Mouse (Mus musculus): ENCODE data around the gene Tmem144. TPM values are rescaled to one million over a fixed set of nuclear protein-coding genes. Genes with fewer than 3 reads are reported as not detected.

Gene Tmem144
- polyA plus RNA-seq, 1 experiment from 2014 or later: 1.4 TPM

- H3K4me2 ChIP-seq (ENCODE audit: low read depth, low read length): no peak overlapping the region
- no peaks in the 10 kb centered on the region for H3K4me1 ChIP-seq (ENCODE audit: control insufficient read depth, insufficient read depth, low read length)
- no peak overlapping the region for H3K4me3 ChIP-seq (ENCODE audit: low read depth, low read length)
- no peak for ATAC-seq (ENCODE audit: low read depth)
- no peak overlapping the region for H3K27ac ChIP-seq (ENCODE audit: low read depth, low read length)
- H3K36me3 ChIP-seq (ENCODE audit: control insufficient read depth, insufficient read depth, low read length): no peaks in the 10 kb centered on the region
- no peaks in the 10 kb centered on the region for H3K9me3 ChIP-seq (ENCODE audit: control insufficient read depth, low read length)
- no peak overlapping the region for H3K9ac ChIP-seq (replicated peaks; ENCODE audit: low read depth, low read length)
- H3K27me3 ChIP-seq (ENCODE audit: control insufficient read depth, insufficient read depth, low read length): no peaks in the 10 kb centered on the region
- WGBS: 89% methylated on average over 7 of the region's 7 CpGs
Measured at GRCm38 (mm10) chr3:79823176-79823575, 29.4 kb downstream of the Tmem144 start.

GRCm38 (mm10) chr3:79821131-79821530 lies 31.4 kb downstream of the Tmem144 start:
- no peak overlapping the region for H3K27ac ChIP-seq (ENCODE audit: low read depth, low read length)

GRCm38 (mm10) chr3:79818202-79818995 lies 34.2 kb downstream of the Tmem144 start:
- H3K9me3 ChIP-seq (ENCODE audit: control insufficient read depth, low read length): no peaks in the 10 kb centered on the region
- peak overlapping the region; percentile 15; the same call in 1 of the 2 replicates for H3K4me2 ChIP-seq (ENCODE audit: low read depth, low read length)
- H3K4me1 ChIP-seq (ENCODE audit: control insufficient read depth, insufficient read depth, low read length): no peaks in the 10 kb centered on the region
- no peak overlapping the region for H3K4me3 ChIP-seq (ENCODE audit: low read depth, low read length)
- ATAC-seq (ENCODE audit: low read depth): peak; percentile 80; the same call in 1 of the 2 replicates
- no peak overlapping the region for H3K27ac ChIP-seq (ENCODE audit: low read depth, low read length)
- H3K9ac ChIP-seq (replicated peaks; ENCODE audit: low read depth, low read length): no peak overlapping the region
- H3K27me3 ChIP-seq (ENCODE audit: control insufficient read depth, insufficient read depth, low read length): no peaks in the 10 kb centered on the region
- H3K36me3 ChIP-seq (ENCODE audit: control insufficient read depth, insufficient read depth, low read length): no peaks in the 10 kb centered on the region
- WGBS: 5% methylated on average over 14 of the region's 14 CpGs

More at GRCm38 (mm10) chr3:79821131-79821530, 31.4 kb downstream of the Tmem144 start:
- H3K4me2 ChIP-seq (ENCODE audit: low read depth, low read length): no peak overlapping the region
- no peaks in the 10 kb centered on the region for H3K27me3 ChIP-seq (ENCODE audit: control insufficient read depth, insufficient read depth, low read length)
- no peak overlapping the region for H3K9ac ChIP-seq (replicated peaks; ENCODE audit: low read depth, low read length)
- ATAC-seq (ENCODE audit: low read depth): no peak
- H3K9me3 ChIP-seq (ENCODE audit: control insufficient read depth, low read length): no peaks in the 10 kb centered on the region
- no peaks in the 10 kb centered on the region for H3K4me1 ChIP-seq (ENCODE audit: control insufficient read depth, insufficient read depth, low read length)
- 95% methylated on average over 16 of the region's 16 CpGs for WGBS
- no peak overlapping the region for H3K4me3 ChIP-seq (ENCODE audit: low read depth, low read length)
- no peaks in the 10 kb centered on the region for H3K36me3 ChIP-seq (ENCODE audit: control insufficient read depth, insufficient read depth, low read length)

- Histone ChIP-seq H3K27me3 (ENCODE audit: control insufficient read depth, insufficient read depth, low read length) (no peaks in the 10 kb centered on the region), H3K9me3 (ENCODE audit: control insufficient read depth, low read length) (no peaks in the 10 kb centered on the region), H3K4me1 (ENCODE audit: control insufficient read depth, insufficient read depth, low read length) (no peaks in the 10 kb centered on the region), H3K9ac (replicated peaks; ENCODE audit: low read depth, low read length) (no peak overlapping the region), H3K4me2 (ENCODE audit: low read depth, low read length) (no peak overlapping the region), H3K36me3 (ENCODE audit: control insufficient read depth, insufficient read depth, low read length) (no peaks in the 10 kb centered on the region), H3K4me3 (ENCODE audit: low read depth, low read length) (no peak overlapping the region), H3K27ac (ENCODE audit: low read depth, low read length) (no peak overlapping the region)
- WGBS: 66% methylated on average over 4 of the region's 4 CpGs
- no peak for ATAC-seq (ENCODE audit: low read depth)
Measured at GRCm38 (mm10) chr3:79816229-79816628, 36.3 kb downstream of the Tmem144 start.

GRCm38 (mm10) chr3:79813814-79814490 lies 38.6 kb downstream of the Tmem144 start:
- Histone ChIP-seq H3K36me3 (ENCODE audit: control insufficient read depth, insufficient read depth, low read length) (no peaks in the 10 kb centered on the region), H3K27me3 (ENCODE audit: control insufficient read depth, insufficient read depth, low read length) (no peaks in the 10 kb centered on the region), H3K9ac (replicated peaks; ENCODE audit: low read depth, low read length) (no peak overlapping the region), H3K27ac (ENCODE audit: low read depth, low read length) (no peak overlapping the region), H3K9me3 (ENCODE audit: control insufficient read depth, low read length) (no peaks in the 10 kb centered on the region), H3K4me2 (ENCODE audit: low read depth, low read length) (peak overlapping the region; percentile 29; the same call in 1 of the 2 replicates), H3K4me1 (ENCODE audit: control insufficient read depth, insufficient read depth, low read length) (no peaks in the 10 kb centered on the region), H3K4me3 (ENCODE audit: low read depth, low read length) (no peak overlapping the region)
- WGBS: 30% methylated on average over 19 of the region's 19 CpGs
- ATAC-seq (ENCODE audit: low read depth): peak; percentile 79

GRCm38 (mm10) chr3:79812042-79812441 lies 40.5 kb downstream of the Tmem144 start:
- WGBS: 76% methylated on average over 2 of the region's 2 CpGs
- no peak overlapping the region for H3K4me3 ChIP-seq (ENCODE audit: low read depth, low read length)
- no peak overlapping the region for H3K4me2 ChIP-seq (ENCODE audit: low read depth, low read length)
- H3K27me3 ChIP-seq (ENCODE audit: control insufficient read depth, insufficient read depth, low read length): no peaks in the 10 kb centered on the region
- H3K27ac ChIP-seq (ENCODE audit: low read depth, low read length): no peak overlapping the region
- ATAC-seq (ENCODE audit: low read depth): no peak
- H3K36me3 ChIP-seq (ENCODE audit: control insufficient read depth, insufficient read depth, low read length): no peaks in the 10 kb centered on the region
- H3K9ac ChIP-seq (replicated peaks; ENCODE audit: low read depth, low read length): no peak overlapping the region
- H3K9me3 ChIP-seq (ENCODE audit: control insufficient read depth, low read length): no peaks in the 10 kb centered on the region
- no peaks in the 10 kb centered on the region for H3K4me1 ChIP-seq (ENCODE audit: control insufficient read depth, insufficient read depth, low read length)

GRCm38 (mm10) chr3:79811632-79812031 lies 40.9 kb downstream of the Tmem144 start:
- no peak for ATAC-seq (ENCODE audit: low read depth)
- Histone ChIP-seq H3K4me3 (ENCODE audit: low read depth, low read length) (no peak overlapping the region), H3K4me1 (ENCODE audit: control insufficient read depth, insufficient read depth, low read length) (no peaks in the 10 kb centered on the region), H3K4me2 (ENCODE audit: low read depth, low read length) (no peak overlapping the region), H3K27ac (ENCODE audit: low read depth, low read length) (no peak overlapping the region), H3K36me3 (ENCODE audit: control insufficient read depth, insufficient read depth, low read length) (no peaks in the 10 kb centered on the region), H3K9ac (replicated peaks; ENCODE audit: low read depth, low read length) (no peak overlapping the region), H3K27me3 (ENCODE audit: control insufficient read depth, insufficient read depth, low read length) (no peaks in the 10 kb centered on the region), H3K9me3 (ENCODE audit: control insufficient read depth, low read length) (no peaks in the 10 kb centered on the region)
- WGBS: 45% methylated on average over 3 of the region's 3 CpGs

GRCm38 (mm10) chr3:79810563-79810962 lies 42.0 kb downstream of the Tmem144 start:
- ATAC-seq (ENCODE audit: low read depth): no peak
- Histone ChIP-seq H3K4me3 (ENCODE audit: low read depth, low read length) (no peak overlapping the region), H3K9ac (replicated peaks; ENCODE audit: low read depth, low read length) (no peak overlapping the region), H3K27me3 (ENCODE audit: control insufficient read depth, insufficient read depth, low read length) (no peaks in the 10 kb centered on the region), H3K36me3 (ENCODE audit: control insufficient read depth, insufficient read depth, low read length) (no peaks in the 10 kb centered on the region), H3K4me2 (ENCODE audit: low read depth, low read length) (no peak overlapping the region), H3K9me3 (ENCODE audit: control insufficient read depth, low read length) (no peaks in the 10 kb centered on the region), H3K4me1 (ENCODE audit: control insufficient read depth, insufficient read depth, low read length) (no peaks in the 10 kb centered on the region), H3K27ac (ENCODE audit: low read depth, low read length) (no peak overlapping the region)
- 79% methylated on average over 6 of the region's 6 CpGs for WGBS

- no peak overlapping the region for H3K4me2 ChIP-seq (ENCODE audit: low read depth, low read length)
- H3K27ac ChIP-seq (ENCODE audit: low read depth, low read length): no peak overlapping the region
- H3K9ac ChIP-seq (replicated peaks; ENCODE audit: low read depth, low read length): no peak overlapping the region
- WGBS: 16% methylated on average over 4 of the region's 4 CpGs
- ATAC-seq (ENCODE audit: low read depth): peak; percentile 87
- no peaks in the 10 kb centered on the region for H3K9me3 ChIP-seq (ENCODE audit: control insufficient read depth, low read length)
- H3K4me1 ChIP-seq (ENCODE audit: control insufficient read depth, insufficient read depth, low read length): no peaks in the 10 kb centered on the region
- no peaks in the 10 kb centered on the region for H3K36me3 ChIP-seq (ENCODE audit: control insufficient read depth, insufficient read depth, low read length)
- no peak overlapping the region for H3K4me3 ChIP-seq (ENCODE audit: low read depth, low read length)
- no peaks in the 10 kb centered on the region for H3K27me3 ChIP-seq (ENCODE audit: control insufficient read depth, insufficient read depth, low read length)
Measured at GRCm38 (mm10) chr3:79809180-79809567, 43.4 kb downstream of the Tmem144 start.
